Mouse (Mus musculus) heart, adult 2 months (tissue): ENCODE measurements around the gene Ifna13. TPM values are rescaled to one million over a fixed set of nuclear protein-coding genes. Genes with fewer than 3 reads are reported as not detected.

Source experiments
- DNase-seq, 2 experiments: peaks; one replicate each; pipeline ENCODE4 v3.0.0; 2021
- H3K27ac ChIP-seq: fragments of 200-600 bp; 2 replicates; pipeline ENCODE4 v1.8.1; 2022
- H3K27me3 ChIP-seq: fragments of 200-500 bp; 2 replicates; pipeline ENCODE4 v1.6.1; 2012; ENCODE audit warnings: mild to moderate bottlenecking, low read length, inconsistent platforms, mixed read lengths; ENCODE audit not compliant: control insufficient read depth, insufficient read depth
- H3K36me3 ChIP-seq: fragments of 200-500 bp; 2 replicates; pipeline ENCODE4 v1.6.1; 2012; ENCODE audit warnings: low read length, inconsistent platforms; ENCODE audit not compliant: control insufficient read depth, insufficient read depth
- H3K4me1 ChIP-seq: fragments of 200-500 bp; 2 replicates; pipeline ENCODE4 v1.6.1; 2011; ENCODE audit warnings: low read length; ENCODE audit not compliant: control insufficient read depth, insufficient read depth
- H3K4me3 ChIP-seq: fragments of 200-600 bp; 2 replicates; pipeline ENCODE4 v1.8.1; 2022
- H3K79me2 ChIP-seq: fragments of 200-500 bp; replicated peaks from 2 replicates; pipeline ENCODE4 v1.6.1; 2012; ENCODE audit warnings: mild to moderate bottlenecking, inconsistent platforms, low read length, moderate library complexity, mixed read lengths; ENCODE audit not compliant: control insufficient read depth, insufficient read depth
- H3K9ac ChIP-seq: fragments of 200-500 bp; 2 replicates; pipeline ENCODE4 v1.6.1; 2012; ENCODE audit warnings: low read depth, mild to moderate bottlenecking, control low read depth, inconsistent platforms, low read length, mixed read lengths
- CTCF ChIP-seq: fragments of 200-600 bp; IDR thresholded peaks from 2 replicates; pipeline ENCODE4 v1.8.1; 2022; ENCODE audit warnings: antibody characterized with exemption, mild to moderate bottlenecking, moderate library complexity
- EP300 ChIP-seq: fragments of 200-500 bp; IDR thresholded peaks from 2 replicates; pipeline ENCODE4 v1.6.1; 2011; ENCODE audit warnings: low read depth, low read length, control low read depth; ENCODE audit not compliant: insufficient read depth
- POLR2A ChIP-seq: fragments of 200-500 bp; IDR thresholded peaks from 2 replicates; pipeline ENCODE4 v1.6.1; 2011; ENCODE audit warnings: mild to moderate bottlenecking, low read depth, low read length, control low read depth; ENCODE audit not compliant: insufficient read depth
- WGBS: fragments of 180-500 bp; shearing (Covaris S2); methylation state at CpG from one replicate; pipeline ENCODE4 v1.1.7; 2018; 5-methylcytosine and 5-hydroxymethylcytosine counted together
- intact Hi-C: fragments of 180-260 bp; cut with DNase I; formaldehyde crosslinking; loops from one replicate; pipeline ENCODE4 v1.15.1; 2025
- polyA plus RNA-seq: library from polyadenylated mRNA; depleted of rRNA; stranded (reverse); fragments of >200 nt; gene quantifications from 2 replicates; pipeline ENCODE4 v1.2.3, GENCODE M21; 2012
- total RNA-seq, 2 experiments: library from RNA; stranded (reverse); gene quantifications; 2 replicates each; pipeline ENCODE4 v1.2.3; 2021

The Ifna13 gene
- total and polyA plus RNA-seq, 3 experiments, result not detected

DNA sequence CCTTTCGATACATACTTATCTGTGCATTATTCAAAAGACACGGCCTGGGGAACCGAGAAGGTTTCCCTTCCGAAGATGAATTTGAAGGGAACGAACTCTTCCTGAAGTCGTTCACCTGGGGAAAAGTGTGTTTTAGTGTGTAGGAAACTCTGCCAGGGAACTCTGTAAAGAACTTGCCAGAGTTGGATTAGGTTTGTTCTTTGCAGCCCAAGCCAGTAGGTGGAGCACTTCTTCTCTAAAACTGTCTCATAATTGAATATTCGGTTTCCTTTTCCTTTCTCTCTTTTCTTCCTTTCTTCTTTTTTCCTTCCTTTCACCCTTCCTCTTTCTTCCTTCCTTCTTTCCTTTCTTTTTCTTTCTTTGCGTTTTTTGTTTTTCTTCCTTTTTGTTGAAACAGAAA, 36.1 kb upstream of the Ifna13 start:
- intact Hi-C loops, result loop anchor here (5.0 kb wide), 1 partner anchor 142 kb away; no protein-coding TSS in a partner anchor
- no peak for DNase-seq
- Histone ChIP-seq H3K9ac (no peak overlapping the region), H3K79me2 (no peaks in the 10 kb centered on the region), H3K4me3 (no peak overlapping the region), H3K27ac (no peak overlapping the region), H3K27me3 (no peaks in the 10 kb centered on the region), H3K4me1 (no peaks in the 10 kb centered on the region), H3K36me3 (no peaks in the 10 kb centered on the region)
- WGBS, result 36% methylated on average over 8 of the region's 8 CpGs
- TF ChIP-seq POLR2A (no peak), CTCF (peak; percentile 67)

DNA sequence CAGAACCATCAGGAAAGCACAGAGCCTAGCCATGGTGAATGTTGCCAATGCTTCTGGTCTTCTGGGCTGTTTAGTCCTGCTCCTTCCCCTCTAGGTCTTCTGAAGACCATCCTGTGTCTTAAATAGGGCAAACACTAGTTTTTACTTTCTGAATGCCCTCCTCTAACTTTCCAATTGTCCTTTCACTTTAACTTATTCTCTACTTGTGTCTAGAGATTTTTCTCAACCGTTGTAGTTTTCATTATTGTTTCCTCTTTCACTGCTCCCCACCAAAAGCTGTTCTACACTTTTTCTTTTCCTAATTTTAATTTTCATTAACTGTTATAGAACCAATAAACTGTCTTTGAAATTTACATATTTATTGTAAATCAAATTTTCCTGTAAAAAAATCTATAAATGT, 32.6 kb upstream of the Ifna13 start, which contains the start of gene Ifna16:
Gene Ifna16 (minus strand): TSS at position 101 of the 400 bp plus-strand sequence.
- H3K27me3 ChIP-seq, result no peaks in the 10 kb centered on the region
- no peak within 1 kb of the TSS for H3K4me3 ChIP-seq
- 64% methylated on average over 1 of the region's 1 CpGs for WGBS
- TF ChIP-seq POLR2A (no peak), EP300 (no peak), CTCF (no peak)
- H3K27ac ChIP-seq, result no peak within 1 kb of the TSS
- intact Hi-C loops, result no loop called here
- no peak within 1 kb of the TSS for H3K9ac ChIP-seq
- H3K79me2 ChIP-seq, result no peaks in the 10 kb centered on the region
- no peaks in the 10 kb centered on the region for H3K4me1 ChIP-seq
- no peaks in the 10 kb centered on the region for H3K36me3 ChIP-seq
- no peak for DNase-seq

DNA sequence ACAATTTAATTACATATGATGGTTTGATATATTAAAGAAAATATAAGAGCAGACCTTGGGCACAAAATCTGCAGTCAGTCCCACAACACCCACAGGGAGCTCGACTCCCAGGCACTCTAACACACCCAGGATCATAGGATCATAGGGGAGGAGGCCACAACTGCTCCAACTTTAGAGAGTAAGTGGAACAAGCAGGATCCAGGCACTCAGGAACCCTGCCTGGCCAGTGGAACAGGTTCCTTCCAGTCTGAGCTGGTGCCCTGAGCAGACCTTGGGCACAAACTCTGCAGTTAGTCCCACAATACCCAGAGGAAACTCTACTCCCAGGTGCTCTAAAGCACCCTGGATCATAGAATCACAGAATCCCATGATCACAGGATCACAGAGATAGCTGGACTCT, 11.2 kb upstream of the Ifna13 start:
- no peak for DNase-seq
- Histone ChIP-seq H3K36me3 (no peaks in the 10 kb centered on the region), H3K27ac (no peak overlapping the region), H3K79me2 (no peaks in the 10 kb centered on the region), H3K27me3 (no peaks in the 10 kb centered on the region; the same call in 1 of the 2 replicates), H3K4me1 (no peaks in the 10 kb centered on the region), H3K9ac (no peak overlapping the region), H3K4me3 (no peak overlapping the region)
- TF ChIP-seq CTCF (no peak), EP300 (no peak)
- intact Hi-C loops, result no loop called here
- WGBS, result 15% methylated on average over 1 of the region's 1 CpGs

DNA sequence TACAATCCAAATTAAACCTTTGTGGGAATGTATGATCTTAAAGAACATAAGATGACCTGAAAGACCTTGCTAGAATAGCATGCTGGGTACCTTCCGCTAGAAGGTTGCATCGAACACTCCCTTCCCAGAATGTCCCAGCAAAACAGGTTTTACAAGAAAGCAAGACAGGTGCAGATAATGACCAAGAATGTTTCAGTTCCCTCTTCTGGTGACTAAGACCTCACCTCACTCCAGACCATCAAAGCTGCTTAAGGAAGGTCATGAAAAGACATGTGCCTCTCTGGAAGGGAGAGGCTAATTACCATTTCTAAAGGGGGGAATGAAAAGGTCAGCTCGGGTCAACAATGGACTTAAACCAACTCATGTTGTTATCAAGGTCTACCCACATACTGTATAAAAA, 9.4 kb upstream of the Ifna13 start:
- Histone ChIP-seq H3K79me2 (no peaks in the 10 kb centered on the region), H3K4me1 (no peaks in the 10 kb centered on the region), H3K27ac (no peak overlapping the region), H3K27me3 (no peaks in the 10 kb centered on the region; the same call in 1 of the 2 replicates), H3K4me3 (no peak overlapping the region), H3K36me3 (no peaks in the 10 kb centered on the region), H3K9ac (no peak overlapping the region)
- intact Hi-C loops, result no loop called here
- 85% methylated on average over 3 of the region's 3 CpGs for WGBS
- DNase-seq, result no peak
- TF ChIP-seq EP300, result no peak
- TF ChIP-seq POLR2A, result no peak
- TF ChIP-seq CTCF, result no peak

DNA sequence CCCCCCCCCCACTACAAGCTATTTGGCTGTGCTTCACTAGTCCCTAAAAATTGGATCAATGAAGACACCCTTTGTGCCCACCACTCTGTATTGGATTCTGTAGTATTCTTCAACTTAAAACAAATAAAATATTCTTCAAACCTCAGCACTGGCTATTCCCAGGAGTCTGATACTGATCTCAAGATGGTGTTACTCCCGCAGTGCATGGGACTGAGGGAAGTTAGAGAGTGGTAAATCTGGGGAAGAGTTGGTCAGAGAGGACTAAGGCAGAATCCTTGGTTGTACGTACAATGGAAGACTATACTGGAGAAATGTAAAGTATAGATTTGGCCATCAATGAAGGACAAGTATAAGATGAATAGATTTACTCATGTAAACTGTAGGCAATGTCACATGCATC, 1.7 kb downstream of the Ifna13 start:
- 27% methylated on average over 2 of the region's 2 CpGs for WGBS
- no peak overlapping the region for H3K9ac ChIP-seq
- H3K27ac ChIP-seq, result no peak overlapping the region
- H3K4me1 ChIP-seq, result no peaks in the 10 kb centered on the region
- no peaks in the 10 kb centered on the region for H3K27me3 ChIP-seq
- H3K4me3 ChIP-seq, result no peak overlapping the region
- no peaks in the 10 kb centered on the region for H3K79me2 ChIP-seq
- no peak for DNase-seq
- no peaks in the 10 kb centered on the region for H3K36me3 ChIP-seq
- intact Hi-C loops, result no loop called here
- TF ChIP-seq EP300, result no peak
- TF ChIP-seq CTCF, result no peak
- TF ChIP-seq POLR2A, result no peak

DNA sequence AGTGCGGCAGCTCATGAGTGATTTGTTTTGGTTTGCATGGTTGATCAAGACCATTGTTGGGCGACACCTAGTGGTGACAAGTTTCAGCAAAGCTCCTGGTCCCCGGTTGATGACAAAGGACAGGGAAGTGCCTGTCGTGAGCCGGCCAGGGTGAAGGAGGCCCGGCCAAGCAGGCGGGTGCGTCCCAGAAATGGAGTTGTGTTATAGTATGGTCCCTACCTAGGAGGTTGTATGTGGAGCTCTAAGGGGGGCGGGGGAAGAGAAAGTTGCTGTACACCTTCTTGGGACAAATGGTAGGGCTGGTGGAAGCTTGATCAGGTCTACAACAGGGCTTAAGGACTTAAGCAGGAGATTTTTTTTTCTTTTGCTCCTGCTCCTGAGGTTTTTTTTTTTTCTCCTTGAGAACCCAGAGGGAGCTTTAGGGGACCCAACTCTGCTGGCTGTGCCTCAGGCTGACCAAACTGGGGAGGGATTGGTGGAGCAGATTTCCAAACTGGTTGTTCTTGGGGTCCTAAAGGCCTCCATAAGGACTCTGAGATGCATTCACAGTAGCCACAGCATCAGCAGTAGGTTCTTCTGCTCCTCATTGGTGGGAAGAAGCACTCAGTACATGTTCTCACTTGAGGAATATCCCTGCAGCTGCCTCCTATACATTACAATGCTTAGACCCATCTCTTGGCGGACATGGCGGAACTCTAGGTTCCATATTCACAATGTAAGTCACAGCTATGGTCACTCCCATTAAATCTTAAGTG, 3.0 kb downstream of the Ifna13 start:
- H3K27me3 ChIP-seq, result no peaks in the 10 kb centered on the region
- H3K27ac ChIP-seq, result no peak overlapping the region
- 8% methylated on average over 11 of the region's 11 CpGs for WGBS
- no peaks in the 10 kb centered on the region for H3K79me2 ChIP-seq
- TF ChIP-seq CTCF (peak; percentile 89), EP300 (peak; percentile 83), POLR2A (no peak)
- peak overlapping the region; percentile 72 for H3K9ac ChIP-seq
- intact Hi-C loops, result loop anchor here (2.0 kb wide), 1 partner anchor 90 kb away; no protein-coding TSS in a partner anchor
- no peaks in the 10 kb centered on the region for H3K36me3 ChIP-seq
- DNase-seq, result peak; percentile 88 to 93
- H3K4me1 ChIP-seq, result no peaks in the 10 kb centered on the region
- peak overlapping the region; percentile 57 for H3K4me3 ChIP-seq
